Mouse (Mus musculus): Measurements from ENCODE around the gene Arih2. TPM values are rescaled to one million over a fixed set of nuclear protein-coding genes. Genes with fewer than 3 reads are reported as not detected.

Gene Arih2
- total RNA-seq, 2 experiments from 2014 or later = 63.2 to 64.7 TPM

- peak; percentile 95 to 97 for DNase-seq
- intact Hi-C loops (cut with DNase I) = loop anchor here (5.0 kb wide), 1 partner anchor 50 kb away; the partner anchor contains the start of gene Qrich1
Observed at GRCm38 (mm10) chr9:108566815-108567776, 82.1 kb downstream of the Arih2 start, which contains the start of gene Ndufaf3. TSS of gene Ndufaf3 (minus strand) at chr9:108567434.

DNA sequence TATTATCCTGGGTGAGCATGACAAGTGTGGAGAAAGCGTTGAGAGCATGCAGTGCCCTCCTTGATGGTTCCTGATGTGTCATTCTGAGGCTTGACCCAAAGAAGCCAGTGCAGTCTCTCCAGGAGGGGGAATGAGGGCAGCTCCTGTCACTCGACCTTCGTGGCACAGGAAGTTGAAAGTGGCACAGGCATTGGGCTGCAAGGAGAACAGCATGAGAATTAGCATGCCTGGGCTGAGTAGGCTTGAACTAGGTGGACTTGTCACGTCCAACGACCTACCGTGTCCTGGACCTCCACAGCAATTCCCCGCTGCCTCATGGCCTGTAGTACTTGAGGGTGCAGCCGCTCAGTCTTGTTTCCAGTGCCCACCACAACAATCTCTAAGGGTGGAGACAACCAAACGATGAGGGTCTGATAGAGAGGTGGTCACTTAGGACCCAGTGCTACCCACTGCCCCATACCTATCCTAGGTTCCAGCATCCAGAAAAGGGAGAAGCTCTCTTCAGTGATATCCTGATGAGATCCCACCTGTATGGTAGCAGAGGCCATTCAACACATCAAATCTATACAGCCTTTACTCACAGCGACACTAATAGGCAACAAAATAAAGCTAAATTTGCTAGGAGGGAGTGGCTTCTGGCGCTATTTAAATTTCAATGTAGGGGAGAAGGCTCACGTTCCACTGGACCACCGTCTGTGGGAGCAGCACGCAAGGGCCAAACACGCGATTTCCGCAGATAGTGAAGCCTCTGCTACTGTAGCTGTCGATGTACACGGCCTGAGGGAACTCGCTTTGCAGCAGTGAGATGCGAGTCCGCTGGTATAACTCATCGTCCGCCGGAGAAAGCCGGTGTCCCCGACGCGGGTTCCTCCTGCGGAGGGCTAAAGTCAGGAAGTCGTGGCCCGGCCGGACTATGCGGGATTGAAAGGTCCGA is 83.0 kb downstream of the Arih2 start:
- no peak for DNase-seq
- intact Hi-C loops (cut with DNase I) = loop anchor here (5.0 kb wide), 1 partner anchor 49 kb away; the partner anchor contains the start of gene Qrich1

DNA sequence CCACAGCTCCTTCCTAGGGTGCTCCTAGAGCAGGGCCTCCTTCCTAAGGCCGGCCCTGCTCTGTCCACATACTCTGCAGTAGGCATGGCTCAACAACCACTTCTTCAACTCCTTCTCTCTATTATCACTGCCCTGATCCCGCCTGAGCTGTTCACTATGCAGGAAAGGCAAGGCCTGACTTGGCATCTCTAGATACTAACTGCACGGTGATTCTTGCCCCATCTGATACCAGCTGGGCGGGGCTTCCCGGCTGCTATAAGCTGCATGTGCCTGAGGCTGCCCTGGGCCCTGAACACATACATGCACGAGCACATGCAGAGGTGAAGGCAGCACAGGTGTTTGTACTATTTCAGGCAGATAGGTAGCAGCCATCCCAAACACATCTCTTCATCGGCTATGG is 85.1 kb downstream of the Arih2 start:
- intact Hi-C loops (cut with DNase I) = no loop called here
- DNase-seq = no peak

- intact Hi-C loops (cut with DNase I) = no loop called here
- no peak for DNase-seq
Observed at GRCm38 (mm10) chr9:108563671-108564070, 85.5 kb downstream of the Arih2 start.

GRCm38 (mm10) chr9:108560227-108560841 is 88.9 kb downstream of the Arih2 start, which contains the start of gene Impdh2:
TSS of gene Impdh2 (plus strand) at chr9:108560286.
- intact Hi-C loops (cut with DNase I) = no loop called here
- peak; percentile 92 to 95 for DNase-seq

GRCm38 (mm10) chr9:108559169-108559568 is 90.0 kb downstream of the Arih2 start:
- DNase-seq = no peak
- intact Hi-C loops (cut with DNase I) = no loop called here

Small RNAs within 50 kb of the gene (microRNA-seq; reads per million reads assigned to microRNA genes)
- gene Gm24083 = 0 reads per million in 2 experiments
- 0 reads per million in 2 experiments for gene Gm26298
- gene Mir191 = 0 reads per million in 2 experiments
- gene Mir425 = 681 to 1,017 reads per million in 2 experiments

Other genes starting within 250 kb of the Arih2 start
- gene Ccdc36, start 220.9 kb downstream of the Arih2 start, total RNA-seq (2021) = not detected
- not detected for gene BC048562, start 212.9 kb downstream of the Arih2 start, total RNA-seq (2021)
- 10 to 100 TPM; 13.3 to 20.0 TPM for gene Ccdc71, start 188.9 kb downstream of the Arih2 start, total RNA-seq (2021)
- gene Klhdc8b, start 187.8 kb downstream of the Arih2 start, total RNA-seq (2021) = 1 to 10 TPM; 1.7 to 3.1 TPM
- gene Lamb2, start 169.7 kb downstream of the Arih2 start, total RNA-seq (2021) = 100 to 1,000 TPM; 118 to 129 TPM
- 100 to 1,000 TPM; 105 to 120 TPM for gene Usp19, start 158.8 kb downstream of the Arih2 start, total RNA-seq (2021)
- gene Qars, start 141.7 kb downstream of the Arih2 start, total RNA-seq (2021) = 10 to 100 TPM; 69.7 to 81.7 TPM
- 10 to 100 TPM; 49.3 to 51.9 TPM for gene Qrich1, start 132.6 kb downstream of the Arih2 start, total RNA-seq (2021)
- 10 to 100 TPM; 47.6 to 58.0 TPM for gene Impdh2, start 89.1 kb downstream of the Arih2 start, total RNA-seq (2021)
- gene Ndufaf3, start 82.0 kb downstream of the Arih2 start, total RNA-seq (2021) = 10 to 100 TPM; 29.2 to 29.6 TPM
- 10 to 100 TPM; 10.1 to 12.3 TPM for gene Dalrd3, start 79.5 kb downstream of the Arih2 start, total RNA-seq (2021)
- gene Wdr6, start 70.6 kb downstream of the Arih2 start, total RNA-seq (2021) = 1 to 10 TPM; 4.6 to 5.6 TPM
- 1 to 10 TPM; 3.1 to 3.5 TPM for gene P4htm, start 51.7 kb downstream of the Arih2 start, total RNA-seq (2021)
- gene Slc25a20, start 12.7 kb upstream of the Arih2 start, total RNA-seq (2021) = 10 to 100 TPM; 59.0 to 75.5 TPM
- 100 to 1,000 TPM; 129 to 157 TPM for gene Prkar2a, start 39.9 kb upstream of the Arih2 start, total RNA-seq (2021)
- 10 to 100 TPM in 1 of 2 experiments, 1 to 10 TPM in 1; 9.9 to 14.5 TPM for gene Ip6k2, start 134.4 kb upstream of the Arih2 start, total RNA-seq (2021)
- 1 to 10 TPM; 2.8 to 3.2 TPM for gene Nckipsd, start 159.0 kb upstream of the Arih2 start, total RNA-seq (2021)
- gene Celsr3, start 176.9 kb upstream of the Arih2 start, total RNA-seq (2021) = not detected
- 10 to 100 TPM; 16.5 to 19.3 TPM for gene Slc26a6, start 203.9 kb upstream of the Arih2 start, total RNA-seq (2021)

Measured in gastrocnemius, postnatal 36 days (tissue).